Mouse (Mus musculus) midbrain, embryonic 16.5 days (tissue): ENCODE measurements around the gene Sesn1. TPM values are rescaled to one million over a fixed set of nuclear protein-coding genes. Genes with fewer than 3 reads are reported as not detected.

Source experiments
- ATAC-seq: fragments of 200-750 bp; cut with Nextera tagmentation; 2 replicates; pipeline ENCODE4 v1.8.0; 2017; ENCODE audit warnings: moderate TSS enrichment
- H3K27ac ChIP-seq: fragments of 300-500 bp; sonication (generic); 2 replicates; pipeline ENCODE4 v1.5.1; 2014; ENCODE audit warnings: mild to moderate bottlenecking, low read length, mixed read lengths
- H3K27me3 ChIP-seq: fragments of 300-500 bp; sonication (generic); 2 replicates; pipeline ENCODE4 v1.6.1; 2014; ENCODE audit warnings: low read depth, low read length, mixed read lengths; ENCODE audit not compliant: control insufficient read depth, insufficient read depth
- H3K36me3 ChIP-seq: fragments of 300-500 bp; sonication (generic); 2 replicates; pipeline ENCODE4 v1.6.1; 2014; ENCODE audit warnings: mild to moderate bottlenecking, low read length, moderate library complexity, mixed read lengths; ENCODE audit not compliant: control insufficient read depth, insufficient read depth
- H3K4me1 ChIP-seq: fragments of 300-500 bp; sonication (generic); 2 replicates; pipeline ENCODE4 v1.6.1; 2014; ENCODE audit warnings: mild to moderate bottlenecking, low read length, mixed read lengths; ENCODE audit not compliant: control insufficient read depth, insufficient read depth
- H3K4me2 ChIP-seq: fragments of 300-500 bp; sonication (generic); 2 replicates; pipeline ENCODE4 v1.6.1; 2014; ENCODE audit warnings: mild to moderate bottlenecking, low read length, mixed read lengths
- H3K4me3 ChIP-seq: fragments of 300-500 bp; sonication (generic); 2 replicates; pipeline ENCODE4 v1.5.1; 2014; ENCODE audit warnings: low read depth, mild to moderate bottlenecking, low read length, moderate library complexity, mixed read lengths
- H3K9ac ChIP-seq: fragments of 300-500 bp; sonication (generic); 2 replicates; pipeline ENCODE4 v1.6.1; 2014; ENCODE audit warnings: low read depth, low read length, mixed read lengths
- H3K9me3 ChIP-seq: fragments of 300-500 bp; sonication (generic); replicated peaks from 2 replicates; pipeline ENCODE4 v1.6.1; 2014; ENCODE audit warnings: mild to moderate bottlenecking, low read length, mixed read lengths; ENCODE audit not compliant: control insufficient read depth, poor library complexity, severe bottlenecking
- WGBS: fragments of 180-500 bp; shearing (Covaris S2); extraction: QIAGEN DNeasy Blood & Tissue Kit; methylation state at CpG from one replicate; pipeline ENCODE4 v1.1.7; 2014; 5-methylcytosine and 5-hydroxymethylcytosine counted together
- polyA plus RNA-seq: library from polyadenylated mRNA; unstranded; fragments of >200 nt; fragmentation: Nextera tagmentation; extraction: Ambion mirVana; gene quantifications from 2 replicates; pipeline ENCODE4 v1.2.1, GENCODE M21; 2015

Sesn1 gene
- polyA plus RNA-seq, 1 experiment from 2014 or later = 38.6 TPM

GRCm38 (mm10) chr10:41847737-41848136 is 38.0 kb downstream of the Sesn1 start:
- Histone ChIP-seq H3K9me3 (no peaks in the 10 kb centered on the region), H3K27me3 (no peaks in the 10 kb centered on the region), H3K4me3 (no peak overlapping the region), H3K4me2 (no peak overlapping the region), H3K27ac (no peak overlapping the region), H3K36me3 (no peaks in the 10 kb centered on the region), H3K4me1 (no peaks in the 10 kb centered on the region), H3K9ac (no peak overlapping the region)
- 98% methylated on average over 8 of the region's 8 CpGs for WGBS
- ATAC-seq = no peak

GRCm38 (mm10) chr10:41848721-41849120 is 39.0 kb downstream of the Sesn1 start:
- ATAC-seq = no peak
- Histone ChIP-seq H3K27ac (no peak overlapping the region), H3K4me1 (no peaks in the 10 kb centered on the region), H3K4me2 (no peak overlapping the region), H3K27me3 (no peaks in the 10 kb centered on the region), H3K36me3 (no peaks in the 10 kb centered on the region), H3K9me3 (no peaks in the 10 kb centered on the region), H3K9ac (no peak overlapping the region), H3K4me3 (no peak overlapping the region)
- WGBS = 95% methylated on average over 2 of the region's 2 CpGs

GRCm38 (mm10) chr10:41859820-41860219 is 50.1 kb downstream of the Sesn1 start:
- no peak overlapping the region for H3K9ac ChIP-seq
- no peaks in the 10 kb centered on the region for H3K27me3 ChIP-seq
- no peak overlapping the region for H3K4me3 ChIP-seq
- H3K27ac ChIP-seq = no peak overlapping the region
- H3K4me1 ChIP-seq = no peaks in the 10 kb centered on the region
- no peak overlapping the region for H3K4me2 ChIP-seq
- ATAC-seq = no peak
- H3K9me3 ChIP-seq = no peaks in the 10 kb centered on the region
- H3K36me3 ChIP-seq = no peaks in the 10 kb centered on the region

- no peak for ATAC-seq
- no peak overlapping the region for H3K4me2 ChIP-seq
- no peak overlapping the region for H3K9ac ChIP-seq
- no peak overlapping the region for H3K27ac ChIP-seq
- 90% methylated on average over 2 of the region's 2 CpGs for WGBS
- H3K36me3 ChIP-seq = no peaks in the 10 kb centered on the region
- H3K4me1 ChIP-seq = no peaks in the 10 kb centered on the region
- no peaks in the 10 kb centered on the region for H3K9me3 ChIP-seq
- H3K4me3 ChIP-seq = no peak overlapping the region
- no peaks in the 10 kb centered on the region for H3K27me3 ChIP-seq
These were observed 50.5 kb downstream of the Sesn1 start for GRCm38 (mm10) chr10:41860275-41860688.

- Histone ChIP-seq H3K4me3 (no peak overlapping the region), H3K36me3 (no peaks in the 10 kb centered on the region), H3K4me1 (peaks cover 3% of the 10 kb centered on the region; the same call in 1 of the 2 replicates), H3K9ac (no peak overlapping the region), H3K27ac (no peak overlapping the region), H3K9me3 (no peaks in the 10 kb centered on the region), H3K4me2 (no peak overlapping the region), H3K27me3 (no peaks in the 10 kb centered on the region)
- no peak for ATAC-seq
- WGBS = 60% methylated on average over 2 of the region's 2 CpGs
These were observed 53.3 kb downstream of the Sesn1 start for GRCm38 (mm10) chr10:41863053-41863452.

GRCm38 (mm10) chr10:41866069-41866837 is 56.5 kb downstream of the Sesn1 start:
- H3K4me3 ChIP-seq = no peak overlapping the region
- H3K27ac ChIP-seq = no peak overlapping the region
- H3K9me3 ChIP-seq = no peaks in the 10 kb centered on the region
- H3K27me3 ChIP-seq = no peaks in the 10 kb centered on the region
- H3K36me3 ChIP-seq = no peaks in the 10 kb centered on the region
- ATAC-seq = no peak
- no peak overlapping the region for H3K4me2 ChIP-seq
- no peak overlapping the region for H3K9ac ChIP-seq
- peaks cover 3% of the 10 kb centered on the region; the same call in 1 of the 2 replicates for H3K4me1 ChIP-seq
- 75% methylated on average over 3 of the region's 3 CpGs for WGBS

- no peak overlapping the region for H3K27ac ChIP-seq
These were observed 57.1 kb downstream of the Sesn1 start for GRCm38 (mm10) chr10:41866838-41867154.

GRCm38 (mm10) chr10:41867956-41868355 is 58.2 kb downstream of the Sesn1 start:
- ATAC-seq = no peak
- Histone ChIP-seq H3K4me3 (no peak overlapping the region), H3K27ac (no peak overlapping the region), H3K36me3 (no peaks in the 10 kb centered on the region), H3K4me2 (no peak overlapping the region), H3K27me3 (no peaks in the 10 kb centered on the region), H3K9me3 (no peaks in the 10 kb centered on the region), H3K4me1 (peaks cover 3% of the 10 kb centered on the region; the same call in 1 of the 2 replicates), H3K9ac (no peak overlapping the region)
- 86% methylated on average over 5 of the region's 5 CpGs for WGBS

More at GRCm38 (mm10) chr10:41866838-41867154, 57.1 kb downstream of the Sesn1 start:
- no peaks in the 10 kb centered on the region for H3K36me3 ChIP-seq
- no peak overlapping the region for H3K9ac ChIP-seq
- ATAC-seq = no peak
- no peaks in the 10 kb centered on the region for H3K9me3 ChIP-seq
- H3K27me3 ChIP-seq = no peaks in the 10 kb centered on the region
- H3K4me3 ChIP-seq = no peak overlapping the region
- peaks cover 3% of the 10 kb centered on the region; the same call in 1 of the 2 replicates for H3K4me1 ChIP-seq
- no peak overlapping the region for H3K4me2 ChIP-seq

- Histone ChIP-seq H3K36me3 (no peaks in the 10 kb centered on the region), H3K9ac (no peak overlapping the region), H3K27ac (no peak overlapping the region), H3K4me2 (no peak overlapping the region), H3K4me3 (no peak overlapping the region), H3K4me1 (peaks cover 3% of the 10 kb centered on the region; the same call in 1 of the 2 replicates), H3K9me3 (no peaks in the 10 kb centered on the region), H3K27me3 (no peaks in the 10 kb centered on the region)
- WGBS = 57% methylated on average over 2 of the region's 2 CpGs
- ATAC-seq = no peak
These were observed 60.4 kb downstream of the Sesn1 start for GRCm38 (mm10) chr10:41870101-41870500.
